Mouse (Mus musculus): Measurements from ENCODE around the gene Gm20870. TPM values are rescaled to one million over a fixed set of nuclear protein-coding genes. Genes with fewer than 3 reads are reported as not detected.
"Not testable (repeated sequence)": the region's sequence is repeated elsewhere in the genome, so short reads cannot be mapped to it uniquely, and the experiment has no call there.

Gm20870 gene
- not detected in 2 replicates for polyA plus RNA-seq (2012; rRNA removed)

GRCm38 (mm10) chrY:71691743-71692142 is at the start of gene Gm20870:
Gm20870 (plus strand) TSS chrY:71692043.
- not testable (repeated sequence) for H3K4me3 ChIP-seq (ENCODE audit: insufficient read depth, low read length); H3K27ac ChIP-seq (ENCODE audit: insufficient read depth, low read length); H3K4me1 ChIP-seq (ENCODE audit: control insufficient read depth, insufficient read depth, low read length)

Other genes starting within 250 kb of the Gm20870 start
- gene Gm20869, start 222.6 kb upstream of the Gm20870 start, polyA plus RNA-seq (2012; rRNA removed): not detected in 2 replicates

Data from cortical plate, adult 2 months (tissue).